Mouse (Mus musculus): Measurements from ENCODE around the gene Fshr.
"Not testable (repeated sequence)": the region's sequence is repeated elsewhere in the genome, so short reads cannot be mapped to it uniquely, and the experiment has no call there.

GRCm38 (mm10) chr17:89099733-89100132 is 100.7 kb downstream of the Fshr start:
- TF ChIP-seq CTCF (IDR thresholded peaks at IDR 0.05; ENCODE audit: low read depth, low read length); POLR2A (IDR thresholded peaks at IDR 0.05; ENCODE audit: insufficient read depth, low read length); EP300 (IDR thresholded peaks at IDR 0.05; ENCODE audit: insufficient read depth, low read depth, low read length): not testable (repeated sequence)

All from ES-Bruce4 (cell line).